Mouse (Mus musculus) stomach, embryonic 16.5 days (tissue): ENCODE data around the gene Rhcg. TPM values are rescaled to one million over a fixed set of nuclear protein-coding genes. Genes with fewer than 3 reads are reported as not detected.
A peak's percentile ranks its signal among the peaks of the same experiment; 100 is the strongest.

Experiments used
- ATAC-seq: fragments of 200-750 bp; cut with Nextera tagmentation; 2 replicates; pipeline ENCODE4 v1.8.0; 2017; ENCODE audit warnings: moderate number of reproducible peaks, moderate TSS enrichment; ENCODE audit not compliant: insufficient read depth, low FRiP score
- H3K27ac ChIP-seq: fragments of 300-500 bp; sonication (generic); 2 replicates; pipeline ENCODE4 v1.5.1; 2014; ENCODE audit warnings: low read length
- H3K27me3 ChIP-seq: fragments of 300-500 bp; sonication (generic); 2 replicates; pipeline ENCODE4 v1.6.1; 2014; ENCODE audit warnings: low read length, control low read depth, mixed read lengths; ENCODE audit not compliant: control insufficient read depth, insufficient read depth
- H3K36me3 ChIP-seq: fragments of 300-500 bp; sonication (generic); 2 replicates; pipeline ENCODE4 v1.6.1; 2014; ENCODE audit warnings: low read length; ENCODE audit not compliant: control insufficient read depth, insufficient read depth
- H3K4me1 ChIP-seq: fragments of 300-500 bp; sonication (generic); 2 replicates; pipeline ENCODE4 v1.6.1; 2014; ENCODE audit warnings: low read length, control low read depth, mixed read lengths; ENCODE audit not compliant: control insufficient read depth, insufficient read depth
- H3K4me2 ChIP-seq: fragments of 300-500 bp; sonication (generic); 2 replicates; pipeline ENCODE4 v1.6.1; 2014; ENCODE audit warnings: low read depth, low read length, mixed read lengths
- H3K4me3 ChIP-seq: fragments of 300-500 bp; sonication (generic); replicated peaks from 2 replicates; pipeline ENCODE4 v1.5.1; 2014; ENCODE audit warnings: mild to moderate bottlenecking, low read length
- H3K9ac ChIP-seq: fragments of 300-500 bp; sonication (generic); 2 replicates; pipeline ENCODE4 v1.6.1; 2014; ENCODE audit warnings: low read length
- H3K9me3 ChIP-seq: fragments of 300-500 bp; sonication (generic); replicated peaks from 2 replicates; pipeline ENCODE4 v1.6.1; 2016; ENCODE audit warnings: low read length, control low read depth; ENCODE audit not compliant: control insufficient read depth
- WGBS: fragments of 180-500 bp; shearing (Covaris S2); extraction: QIAGEN DNeasy Blood & Tissue Kit; methylation state at CpG from one replicate; pipeline ENCODE4 v1.1.7; 2014; 5-methylcytosine and 5-hydroxymethylcytosine counted together
- polyA plus RNA-seq: library from polyadenylated mRNA; unstranded; fragments of >200 nt; fragmentation: Nextera tagmentation; extraction: Ambion mirVana; gene quantifications from 2 replicates; pipeline ENCODE4 v1.2.1, GENCODE M21; 2015

The Rhcg gene
- polyA plus RNA-seq, 1 experiment from 2014 or later, result 0.35 TPM

DNA sequence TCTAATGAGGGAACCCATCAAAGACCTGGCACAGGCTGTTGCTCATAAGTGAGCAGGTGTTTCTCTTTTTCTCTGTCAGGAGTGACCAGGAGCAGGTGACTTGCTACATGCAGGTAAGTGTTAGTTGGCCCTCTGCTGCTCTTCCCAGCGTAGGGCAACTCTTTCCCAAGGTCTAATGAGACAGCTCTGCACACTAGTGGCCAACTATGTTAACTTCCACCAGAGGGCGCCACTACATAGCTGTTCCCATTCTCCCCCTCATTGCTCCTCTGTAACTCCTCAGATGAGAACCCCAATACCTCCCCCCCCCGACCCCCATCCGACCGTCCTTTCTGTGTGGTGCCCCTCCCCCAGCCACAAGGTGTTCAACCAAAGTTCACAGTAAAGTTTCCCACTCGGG, 4.7 kb downstream of the Rhcg start:
- no peaks in the 10 kb centered on the region for H3K9me3 ChIP-seq
- H3K4me2 ChIP-seq, result no peak overlapping the region
- no peak overlapping the region for H3K4me3 ChIP-seq
- H3K36me3 ChIP-seq, result no peaks in the 10 kb centered on the region
- no peak for ATAC-seq
- 12% methylated on average over 6 of the region's 6 CpGs for WGBS
- no peak overlapping the region for H3K9ac ChIP-seq
- H3K27me3 ChIP-seq, result peaks cover 33% of the 10 kb centered on the region
- no peak overlapping the region for H3K27ac ChIP-seq
- no peaks in the 10 kb centered on the region for H3K4me1 ChIP-seq

DNA sequence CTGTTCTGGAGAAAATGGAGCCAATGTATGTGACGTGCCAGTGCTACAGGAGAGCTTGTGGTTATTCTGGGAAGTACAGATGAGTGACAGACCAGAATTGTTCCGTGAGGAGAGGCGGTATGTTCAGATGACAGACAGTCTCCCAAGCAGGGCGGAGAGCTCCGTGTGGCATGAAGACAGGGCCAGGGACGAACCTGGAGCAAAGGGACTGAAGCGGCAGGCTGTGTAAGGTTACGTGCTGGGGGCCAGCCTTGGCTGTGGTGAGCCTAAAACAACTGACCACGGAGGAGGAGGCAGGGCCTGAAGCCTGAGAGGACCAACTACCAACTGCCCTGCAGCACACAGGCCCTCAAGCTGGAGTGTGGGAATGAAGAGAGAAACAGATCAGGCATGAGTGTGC, 5.6 kb downstream of the Rhcg start:
- Histone ChIP-seq H3K9me3 (no peaks in the 10 kb centered on the region), H3K9ac (no peak overlapping the region), H3K27ac (no peak overlapping the region), H3K27me3 (peaks cover 27% of the 10 kb centered on the region), H3K4me1 (peaks cover 4% of the 10 kb centered on the region; the same call in 1 of the 2 replicates), H3K4me2 (no peak overlapping the region), H3K36me3 (no peaks in the 10 kb centered on the region), H3K4me3 (no peak overlapping the region)
- no peak for ATAC-seq
- 71% methylated on average over 9 of the region's 9 CpGs for WGBS

DNA sequence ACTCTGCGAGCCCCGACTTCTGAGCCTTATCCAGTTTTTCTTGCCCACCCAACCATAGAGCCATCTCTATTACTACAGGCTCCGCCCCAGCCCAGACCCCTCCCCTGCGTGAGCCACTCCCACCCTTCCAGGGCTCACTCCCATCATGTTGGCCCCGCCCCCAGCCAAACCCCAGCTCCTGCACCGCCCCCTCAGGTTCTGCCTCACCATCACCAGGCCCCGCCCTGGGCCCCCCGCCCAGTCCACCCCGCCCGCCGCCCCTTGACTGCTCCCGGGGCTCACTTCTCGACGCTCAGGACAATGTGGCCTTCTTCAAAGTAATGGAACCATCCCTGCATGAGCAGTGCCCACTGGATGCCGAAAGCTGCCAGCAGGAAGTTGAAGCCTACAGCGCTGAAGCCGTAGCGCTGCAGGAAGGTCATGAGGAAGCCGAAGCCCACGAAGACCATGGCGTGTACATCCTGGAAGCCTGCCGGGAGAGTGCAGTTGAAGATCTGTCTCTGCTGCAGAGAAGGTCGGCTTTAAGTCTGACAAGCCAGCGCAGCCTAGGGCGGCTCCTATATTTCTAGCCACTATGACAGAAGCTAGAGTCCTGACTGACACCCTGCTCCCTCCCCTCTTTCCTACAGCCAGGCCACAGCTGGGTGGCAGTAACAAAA, 10.1 kb downstream of the Rhcg start:
- WGBS, result 2% methylated on average over 25 of the region's 25 CpGs
- peak overlapping the region; percentile 36 for H3K4me3 ChIP-seq
- H3K36me3 ChIP-seq, result no peaks in the 10 kb centered on the region
- H3K27ac ChIP-seq, result no peak overlapping the region
- H3K9me3 ChIP-seq, result no peaks in the 10 kb centered on the region
- H3K9ac ChIP-seq, result peak overlapping the region; percentile 42; the same call in 1 of the 2 replicates
- ATAC-seq, result 0 out of 2 replicates have a peak, but pooled peaks have one; percentile 54
- H3K27me3 ChIP-seq, result peaks cover 19% of the 10 kb centered on the region
- H3K4me2 ChIP-seq, result peak overlapping the region; percentile 62
- H3K4me1 ChIP-seq, result peaks cover 4% of the 10 kb centered on the region; the same call in 1 of the 2 replicates

DNA sequence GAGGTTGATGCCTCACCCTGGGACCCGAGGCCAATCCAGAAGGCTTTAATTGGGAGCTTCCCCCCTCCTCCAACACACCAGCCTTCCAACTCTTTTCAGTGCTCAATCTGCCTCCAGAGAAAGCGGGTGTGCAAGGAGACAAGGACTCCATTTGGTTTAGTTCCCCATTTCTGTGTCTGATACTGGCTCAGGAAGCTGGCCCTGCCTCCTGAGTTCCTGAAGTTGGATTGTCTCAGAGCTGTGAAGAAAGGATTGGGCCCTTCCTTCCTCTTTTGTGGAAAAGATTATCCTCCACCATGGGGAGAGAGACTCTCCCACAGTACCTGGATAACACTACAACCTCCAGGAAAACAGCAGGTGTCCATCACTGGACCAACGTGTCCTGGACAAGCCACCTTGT, 10.7 kb downstream of the Rhcg start:
- H3K36me3 ChIP-seq, result no peaks in the 10 kb centered on the region
- peaks cover 21% of the 10 kb centered on the region for H3K27me3 ChIP-seq
- 30% methylated on average over 3 of the region's 3 CpGs for WGBS
- no peak overlapping the region; the same call in 1 of the 2 replicates for H3K4me2 ChIP-seq
- H3K4me1 ChIP-seq, result peaks cover 4% of the 10 kb centered on the region; the same call in 1 of the 2 replicates
- no peaks in the 10 kb centered on the region for H3K9me3 ChIP-seq
- no peak overlapping the region for H3K4me3 ChIP-seq
- no peak overlapping the region for H3K27ac ChIP-seq
- H3K9ac ChIP-seq, result no peak overlapping the region
- ATAC-seq, result no peak

DNA sequence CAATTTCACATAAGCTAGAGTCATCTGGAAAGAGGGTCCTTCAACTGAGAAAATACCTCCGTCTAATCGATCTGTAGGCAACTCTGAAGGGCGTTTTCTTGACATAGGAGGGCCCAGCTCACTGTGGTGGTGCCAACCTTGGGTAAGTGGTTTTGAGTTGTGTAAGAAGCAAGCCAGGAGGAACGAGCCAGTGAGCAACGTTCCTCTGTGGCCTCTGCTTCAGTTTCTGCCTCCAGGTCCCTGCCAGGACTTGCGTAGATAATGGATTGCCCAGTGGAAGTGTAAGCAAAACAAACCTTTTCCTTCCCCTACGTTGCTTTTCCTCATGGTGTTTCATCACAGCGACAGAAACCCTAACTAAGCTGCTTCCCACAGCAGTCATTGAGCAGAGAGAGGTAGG, 15.5 kb downstream of the Rhcg start:
- Histone ChIP-seq H3K4me2 (no peak overlapping the region), H3K9me3 (no peaks in the 10 kb centered on the region), H3K4me3 (no peak overlapping the region), H3K27me3 (peaks cover 30% of the 10 kb centered on the region), H3K9ac (no peak overlapping the region), H3K27ac (no peak overlapping the region), H3K36me3 (no peaks in the 10 kb centered on the region), H3K4me1 (no peaks in the 10 kb centered on the region)
- 49% methylated on average over 8 of the region's 8 CpGs for WGBS
- ATAC-seq, result no peak

DNA sequence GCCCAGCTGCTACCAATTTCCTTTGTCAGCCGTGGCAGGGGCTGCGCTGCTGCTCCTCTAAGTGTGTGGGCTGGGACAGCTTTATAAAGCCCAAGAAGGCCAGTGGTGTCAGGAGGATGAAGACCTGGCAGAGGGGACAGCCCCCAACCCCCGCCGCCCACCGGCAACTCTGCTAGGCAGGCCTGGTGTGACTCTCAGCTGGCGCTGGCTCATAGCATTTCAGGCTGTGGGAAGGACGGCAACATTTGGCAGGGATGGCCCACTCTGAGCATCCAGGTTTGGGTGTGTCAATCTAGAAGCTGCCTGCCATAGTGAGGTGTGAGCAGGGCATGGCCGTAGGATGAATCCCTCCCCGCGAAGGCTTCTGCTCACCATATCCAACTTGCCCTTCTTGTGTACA, 17.3 kb downstream of the Rhcg start:
- Histone ChIP-seq H3K4me1 (no peaks in the 10 kb centered on the region), H3K27ac (no peak overlapping the region), H3K4me2 (no peak overlapping the region), H3K27me3 (peaks cover 24% of the 10 kb centered on the region), H3K9ac (no peak overlapping the region), H3K36me3 (no peaks in the 10 kb centered on the region), H3K4me3 (no peak overlapping the region), H3K9me3 (no peaks in the 10 kb centered on the region)
- ATAC-seq, result no peak
- 70% methylated on average over 10 of the region's 10 CpGs for whole genome bisulfite sequencing

DNA sequence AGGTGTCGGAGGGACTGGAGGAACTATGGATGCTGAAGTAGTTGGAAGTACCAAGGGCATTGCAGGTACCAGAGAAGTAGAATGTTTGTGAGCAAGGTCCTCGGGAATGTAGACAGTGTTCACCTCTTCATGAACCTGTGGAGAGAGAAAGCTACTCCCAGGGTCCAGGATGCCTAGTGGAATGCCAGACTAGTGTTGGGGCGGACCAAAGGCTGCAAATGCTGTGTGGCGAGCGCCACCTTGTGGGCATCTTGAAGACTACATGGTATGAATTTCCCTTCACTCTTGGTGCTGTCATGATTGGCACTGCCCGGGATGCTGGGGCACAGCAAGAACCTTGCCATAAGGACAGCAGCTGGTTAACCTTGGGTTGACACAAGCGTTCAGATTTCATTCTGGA, 22.6 kb downstream of the Rhcg start:
- 10% methylated on average over 7 of the region's 7 CpGs for WGBS
- Histone ChIP-seq H3K36me3 (no peaks in the 10 kb centered on the region), H3K27me3 (peaks cover 67% of the 10 kb centered on the region), H3K4me1 (0 out of 2 replicates have a peak, but pooled peaks cover 12% of the 10 kb centered on the region), H3K4me3 (no peak overlapping the region), H3K4me2 (no peak overlapping the region), H3K9ac (no peak overlapping the region), H3K27ac (no peak overlapping the region), H3K9me3 (no peaks in the 10 kb centered on the region)
- ATAC-seq, result no peak; the same call in 1 of the 2 replicates

DNA sequence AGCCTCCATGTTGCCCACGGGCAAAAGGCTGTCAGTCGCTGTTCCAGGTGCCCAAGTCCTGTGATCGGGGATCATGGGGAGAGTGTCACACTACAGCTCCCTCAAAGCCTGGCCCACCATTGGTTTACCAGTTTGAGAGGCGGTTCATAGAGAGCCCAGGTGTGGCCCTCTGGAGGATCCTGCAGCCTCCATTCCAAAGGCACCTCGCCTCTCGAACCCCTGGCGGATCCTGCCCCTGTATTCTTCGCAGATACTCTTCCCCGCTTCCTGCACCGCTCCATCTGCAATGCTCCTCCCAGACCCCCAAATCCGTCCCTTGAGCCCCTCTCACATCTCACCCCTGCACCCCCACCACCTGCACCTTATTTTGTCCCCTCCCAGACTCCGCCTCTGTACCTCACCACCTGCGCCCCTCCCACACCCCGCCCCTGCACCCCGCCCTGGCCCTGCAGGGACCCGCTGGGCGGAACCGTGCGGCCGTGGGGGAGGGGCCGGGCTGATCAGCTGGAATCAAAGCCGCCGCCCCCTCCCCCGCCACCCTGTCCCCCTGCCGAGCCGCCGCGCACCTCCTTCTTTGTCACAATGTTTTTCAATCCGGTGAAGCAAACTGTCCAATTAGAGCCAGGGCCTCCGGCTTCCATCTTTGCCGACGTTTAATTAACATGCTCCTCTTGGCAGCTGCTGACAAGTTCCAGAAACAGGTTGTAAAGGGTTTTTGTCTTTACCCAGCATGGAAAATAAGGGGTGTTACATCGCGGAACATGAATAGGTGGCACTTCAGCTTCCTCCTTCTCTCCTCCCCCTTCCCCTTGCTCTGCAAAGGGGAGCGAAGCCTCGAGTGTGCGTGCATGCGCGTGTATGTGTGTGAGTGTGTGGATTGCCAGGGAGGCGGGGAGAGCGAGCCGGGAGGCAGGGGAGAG, 25.4 kb downstream of the Rhcg start:
- WGBS, result 2% methylated on average over 42 of the region's 42 CpGs
- H3K4me1 ChIP-seq, result 0 out of 2 replicates have a peak, but pooled peaks cover 12% of the 10 kb centered on the region
- H3K4me3 ChIP-seq, result peak overlapping the region; percentile 46
- peak overlapping the region; percentile 64 for H3K4me2 ChIP-seq
- no peak overlapping the region for H3K9ac ChIP-seq
- no peak overlapping the region for H3K27ac ChIP-seq
- H3K9me3 ChIP-seq, result peaks cover 5% of the 10 kb centered on the region; the same call in 1 of the 2 replicates
- no peaks in the 10 kb centered on the region for H3K36me3 ChIP-seq
- peaks cover 70% of the 10 kb centered on the region for H3K27me3 ChIP-seq
- no peak for ATAC-seq

DNA sequence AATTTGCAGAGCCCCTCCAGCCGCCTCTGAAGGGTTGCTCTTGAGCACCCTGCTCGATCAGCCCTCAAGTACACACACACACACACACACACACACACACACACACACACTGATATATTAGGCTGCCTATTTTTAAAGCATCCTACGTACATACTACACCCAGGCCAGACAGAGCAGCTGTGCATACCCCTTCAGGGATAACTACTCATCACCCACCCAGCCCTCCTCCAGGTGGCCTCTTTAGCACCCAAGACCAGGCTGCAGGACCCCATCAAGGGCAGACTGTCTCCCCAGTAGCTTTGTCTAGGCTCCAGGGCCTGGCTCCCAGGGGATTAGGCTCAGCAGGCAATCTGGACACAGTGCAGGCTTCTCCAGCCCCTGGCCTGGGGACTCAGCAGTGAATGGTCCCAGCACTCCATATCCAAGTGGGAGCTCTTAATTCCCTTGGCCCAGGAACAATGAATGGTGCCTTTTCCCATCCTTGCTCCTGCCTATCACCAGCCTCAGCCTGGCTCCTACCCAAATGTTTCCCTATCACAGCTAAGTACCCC, 26.8 kb downstream of the Rhcg start:
- H3K36me3 ChIP-seq, result no peaks in the 10 kb centered on the region
- 15% methylated on average over 3 of the region's 3 CpGs for WGBS
- ATAC-seq, result no peak
- no peak overlapping the region for H3K4me2 ChIP-seq
- H3K27ac ChIP-seq, result no peak overlapping the region
- no peak overlapping the region for H3K9ac ChIP-seq
- H3K27me3 ChIP-seq, result peaks cover 72% of the 10 kb centered on the region
- peaks cover 5% of the 10 kb centered on the region; the same call in 1 of the 2 replicates for H3K9me3 ChIP-seq
- no peak overlapping the region for H3K4me3 ChIP-seq
- H3K4me1 ChIP-seq, result 0 out of 2 replicates have a peak, but pooled peaks cover 12% of the 10 kb centered on the region
